Mouse (Mus musculus): ENCODE results near the gene Rpl22l1. TPM values are rescaled to one million over a fixed set of nuclear protein-coding genes. Genes with fewer than 3 reads are reported as not detected.
"Not testable (repeated sequence)": the region's sequence is repeated elsewhere in the genome, so short reads cannot be mapped to it uniquely, and the experiment has no call there.

The Rpl22l1 gene
- polyA plus RNA-seq (2012; rRNA removed): 156 and 163 TPM in 2 replicates

- TF ChIP-seq CTCF (IDR thresholded peaks at IDR 0.05; ENCODE audit: extremely low read depth, insufficient read depth, low read length): no peak
- peak; percentile 100 for TF ChIP-seq POLR2A (IDR thresholded peaks at IDR 0.05; ENCODE audit: extremely low read depth, insufficient read depth, low read length)
- Histone ChIP-seq H3K4me1 (ENCODE audit: control insufficient read depth, insufficient read depth, low read length) (no peaks in the 10 kb centered on the region), H3K4me3 (ENCODE audit: insufficient read depth, low read length) (peak within 1 kb of the TSS; percentile 91), H3K27ac (ENCODE audit: insufficient read depth, low read length) (peak within 1 kb of the TSS; percentile 65)
Measured at GRCm38 (mm10) chr3:28805301-28806097, at the start of gene Rpl22l1. Gene Rpl22l1 (plus strand): TSS chr3:28805436.

DNA sequence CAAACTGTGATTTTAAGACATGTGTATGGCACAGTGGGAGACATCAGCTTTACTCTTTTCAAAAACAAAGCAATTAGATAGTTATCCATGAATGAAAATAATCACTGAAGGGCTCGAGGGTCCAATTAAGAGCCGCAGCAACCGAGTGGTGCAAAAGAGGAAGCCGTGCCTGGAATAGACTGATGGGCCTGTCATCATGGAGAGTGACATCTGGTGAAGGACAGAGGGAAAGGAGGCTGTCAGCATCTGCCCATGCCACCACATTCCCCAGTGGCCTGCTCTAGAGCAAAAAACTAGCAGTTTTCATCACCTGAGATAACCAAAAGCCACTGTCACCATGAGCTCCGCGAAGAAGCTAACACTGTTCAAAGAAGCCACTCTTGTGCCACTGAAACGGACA lies 49.8 kb upstream of the Rpl22l1 start:
- Histone ChIP-seq H3K4me3 (ENCODE audit: insufficient read depth, low read length) (no peak overlapping the region), H3K4me1 (ENCODE audit: control insufficient read depth, insufficient read depth, low read length) (no peaks in the 10 kb centered on the region), H3K27ac (ENCODE audit: insufficient read depth, low read length) (no peak overlapping the region)
- TF ChIP-seq POLR2A (IDR thresholded peaks at IDR 0.05; ENCODE audit: extremely low read depth, insufficient read depth, low read length): no peak
- TF ChIP-seq CTCF (IDR thresholded peaks at IDR 0.05; ENCODE audit: extremely low read depth, insufficient read depth, low read length): no peak

DNA sequence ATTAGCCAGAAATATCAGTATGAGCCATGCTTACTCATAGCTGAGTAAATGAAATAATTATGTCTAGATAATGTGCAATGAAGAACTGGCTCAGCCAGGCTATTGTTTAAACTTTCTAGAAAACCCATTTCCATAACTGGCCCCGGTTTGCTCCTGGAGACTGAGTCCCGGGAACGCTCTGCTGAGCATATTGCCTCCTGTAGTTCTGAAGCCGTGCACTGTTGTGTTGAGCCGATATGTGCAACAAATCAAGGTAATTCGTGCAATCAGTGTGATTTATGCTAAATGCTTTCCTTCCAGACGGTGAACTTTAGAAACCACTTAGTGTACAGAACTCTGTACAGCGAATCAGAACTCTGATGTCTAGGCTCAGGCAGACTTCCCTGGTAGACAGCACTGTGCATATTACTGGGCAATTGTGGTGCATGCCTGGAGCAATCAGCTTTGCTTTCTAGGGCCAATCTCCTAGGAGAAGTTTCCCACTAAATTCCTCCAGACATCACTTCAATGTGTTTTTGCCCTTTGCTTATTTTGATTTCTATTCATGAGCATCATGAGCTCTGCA lies 43.9 kb upstream of the Rpl22l1 start:
- Histone ChIP-seq H3K27ac (ENCODE audit: insufficient read depth, low read length) (no peak overlapping the region), H3K4me1 (ENCODE audit: control insufficient read depth, insufficient read depth, low read length) (no peaks in the 10 kb centered on the region), H3K4me3 (ENCODE audit: insufficient read depth, low read length) (no peak overlapping the region)
- TF ChIP-seq POLR2A (IDR thresholded peaks at IDR 0.05; ENCODE audit: extremely low read depth, insufficient read depth, low read length) (no peak), CTCF (IDR thresholded peaks at IDR 0.05; ENCODE audit: extremely low read depth, insufficient read depth, low read length) (no peak)

- TF ChIP-seq POLR2A (IDR thresholded peaks at IDR 0.05; ENCODE audit: extremely low read depth, insufficient read depth, low read length) (no peak), CTCF (IDR thresholded peaks at IDR 0.05; ENCODE audit: extremely low read depth, insufficient read depth, low read length) (no peak)
- Histone ChIP-seq H3K4me3 (ENCODE audit: insufficient read depth, low read length) (no peak overlapping the region), H3K4me1 (ENCODE audit: control insufficient read depth, insufficient read depth, low read length) (no peaks in the 10 kb centered on the region)
Measured at GRCm38 (mm10) chr3:28766935-28767334, 38.3 kb upstream of the Rpl22l1 start.

GRCm38 (mm10) chr3:28768222-28768621 lies 37.0 kb upstream of the Rpl22l1 start:
- Histone ChIP-seq H3K4me3 (ENCODE audit: insufficient read depth, low read length) (no peak overlapping the region), H3K27ac (ENCODE audit: insufficient read depth, low read length) (no peak overlapping the region), H3K4me1 (ENCODE audit: control insufficient read depth, insufficient read depth, low read length) (no peaks in the 10 kb centered on the region)
- TF ChIP-seq CTCF (IDR thresholded peaks at IDR 0.05; ENCODE audit: extremely low read depth, insufficient read depth, low read length) (no peak), POLR2A (IDR thresholded peaks at IDR 0.05; ENCODE audit: extremely low read depth, insufficient read depth, low read length) (no peak)

More at GRCm38 (mm10) chr3:28766935-28767334, 38.3 kb upstream of the Rpl22l1 start:
- no peak overlapping the region for H3K27ac ChIP-seq (ENCODE audit: insufficient read depth, low read length)

DNA sequence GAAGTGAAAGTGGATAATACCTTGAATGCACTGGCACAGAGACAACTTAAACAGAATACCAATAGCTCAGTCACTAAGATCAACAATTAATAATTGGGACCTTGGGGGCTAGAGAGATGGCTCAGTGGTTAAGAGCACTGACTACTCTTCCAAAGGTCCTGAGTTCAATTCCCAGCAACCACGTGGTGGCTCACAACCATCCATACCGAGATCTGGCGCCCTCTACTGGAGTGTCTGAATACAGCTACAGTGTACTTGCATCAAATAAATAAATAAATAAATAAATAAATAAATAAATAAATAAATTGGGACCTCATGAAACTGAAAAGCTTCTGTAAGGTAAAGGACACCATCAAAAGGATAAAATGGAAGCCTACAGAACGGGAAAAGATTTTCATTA lies 32.3 kb upstream of the Rpl22l1 start:
- H3K27ac ChIP-seq (ENCODE audit: insufficient read depth, low read length); H3K4me3 ChIP-seq (ENCODE audit: insufficient read depth, low read length); H3K4me1 ChIP-seq (ENCODE audit: control insufficient read depth, insufficient read depth, low read length): not testable (repeated sequence)

- H3K4me3 ChIP-seq (ENCODE audit: insufficient read depth, low read length): no peak overlapping the region
- no peak overlapping the region for H3K27ac ChIP-seq (ENCODE audit: insufficient read depth, low read length)
- H3K4me1 ChIP-seq (ENCODE audit: control insufficient read depth, insufficient read depth, low read length): no peaks in the 10 kb centered on the region
- TF ChIP-seq CTCF (IDR thresholded peaks at IDR 0.05; ENCODE audit: extremely low read depth, insufficient read depth, low read length): no peak
- TF ChIP-seq POLR2A (IDR thresholded peaks at IDR 0.05; ENCODE audit: extremely low read depth, insufficient read depth, low read length): no peak
Measured at GRCm38 (mm10) chr3:28775361-28775760, 29.9 kb upstream of the Rpl22l1 start.

GRCm38 (mm10) chr3:28775958-28776357 lies 29.3 kb upstream of the Rpl22l1 start:
- TF ChIP-seq CTCF (IDR thresholded peaks at IDR 0.05; ENCODE audit: extremely low read depth, insufficient read depth, low read length) (no peak), POLR2A (IDR thresholded peaks at IDR 0.05; ENCODE audit: extremely low read depth, insufficient read depth, low read length) (no peak)
- Histone ChIP-seq H3K4me3 (ENCODE audit: insufficient read depth, low read length) (no peak overlapping the region), H3K4me1 (ENCODE audit: control insufficient read depth, insufficient read depth, low read length) (no peaks in the 10 kb centered on the region), H3K27ac (ENCODE audit: insufficient read depth, low read length) (no peak overlapping the region)

GRCm38 (mm10) chr3:28776491-28776890 lies 28.7 kb upstream of the Rpl22l1 start:
- Histone ChIP-seq H3K4me1 (ENCODE audit: control insufficient read depth, insufficient read depth, low read length) (no peaks in the 10 kb centered on the region), H3K4me3 (ENCODE audit: insufficient read depth, low read length) (no peak overlapping the region), H3K27ac (ENCODE audit: insufficient read depth, low read length) (no peak overlapping the region)
- TF ChIP-seq CTCF (IDR thresholded peaks at IDR 0.05; ENCODE audit: extremely low read depth, insufficient read depth, low read length) (no peak), POLR2A (IDR thresholded peaks at IDR 0.05; ENCODE audit: extremely low read depth, insufficient read depth, low read length) (no peak)

DNA sequence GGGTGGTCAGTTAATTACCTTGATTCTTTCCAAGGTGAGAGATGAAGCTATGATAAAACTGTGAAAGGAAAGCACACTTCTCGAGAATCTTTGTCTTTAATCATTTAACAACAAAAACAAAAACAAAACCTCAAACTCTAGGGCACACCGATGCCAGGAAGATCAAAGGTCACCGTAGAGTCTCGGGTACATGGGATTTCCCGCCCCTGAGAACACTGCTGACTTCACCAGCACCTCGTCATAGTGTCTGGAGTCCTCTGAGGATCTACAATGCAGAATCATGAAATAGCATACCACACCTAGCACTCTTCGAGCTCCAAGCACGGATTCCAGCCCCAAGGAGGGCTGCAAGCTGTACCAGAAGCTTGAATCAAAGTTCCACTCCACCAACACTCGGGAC lies 24.7 kb upstream of the Rpl22l1 start:
- Histone ChIP-seq H3K27ac (ENCODE audit: insufficient read depth, low read length) (no peak overlapping the region), H3K4me3 (ENCODE audit: insufficient read depth, low read length) (peak overlapping the region; percentile 11; the same call in 1 of the 2 replicates), H3K4me1 (ENCODE audit: control insufficient read depth, insufficient read depth, low read length) (0 out of 2 replicates have a peak, but pooled peaks cover 1% of the 10 kb centered on the region)
- TF ChIP-seq POLR2A (IDR thresholded peaks at IDR 0.05; ENCODE audit: extremely low read depth, insufficient read depth, low read length) (no peak), CTCF (IDR thresholded peaks at IDR 0.05; ENCODE audit: extremely low read depth, insufficient read depth, low read length) (no peak)

Data from cortical plate, adult 2 months (tissue).